Mouse (Mus musculus): ENCODE measurements at regions not wholly inside any gene's neighbourhood (a gene's known extent, or its start where the extent isn't known, plus 50 kb on each side); places are given as distances from the start of the nearest gene placed in this dataset.

GRCm38 (mm10) chr1:133549816-133550215, 60.3 kb downstream of the Snrpe start:
- no peak for DNase-seq

GRCm38 (mm10) chr1:133548971-133549370, 61.1 kb downstream of the Snrpe start:
- no peak for DNase-seq

GRCm38 (mm10) chr1:133547541-133547940, 62.5 kb downstream of the Snrpe start:
- DNase-seq = no peak

- no peak for DNase-seq
Observed at GRCm38 (mm10) chr1:133544996-133545395, 65.1 kb downstream of the Snrpe start.

- no peak for DNase-seq
Observed at GRCm38 (mm10) chr1:133543751-133544150, 66.3 kb downstream of the Snrpe start.

GRCm38 (mm10) chr1:133541996-133542775, 67.9 kb downstream of the Snrpe start:
- DNase-seq = no peak

GRCm38 (mm10) chr1:133530698-133531097, 79.4 kb downstream of the Snrpe start:
- DNase-seq = no peak

GRCm38 (mm10) chr1:133529817-133530216, 80.3 kb downstream of the Snrpe start:
- DNase-seq = no peak

- DNase-seq = no peak
Observed at GRCm38 (mm10) chr1:133527651-133528385, 82.3 kb downstream of the Snrpe start.

- DNase-seq = no peak
Observed at GRCm38 (mm10) chr1:133522825-133523224, 87.3 kb downstream of the Snrpe start.

GRCm38 (mm10) chr1:133520652-133521051, 89.4 kb downstream of the Snrpe start:
- no peak for DNase-seq

GRCm38 (mm10) chr1:133517020-133517419, 92.8 kb upstream of the Sox13 start:
- no peak for DNase-seq

- DNase-seq = no peak
Observed at GRCm38 (mm10) chr1:133504116-133504515, 79.9 kb upstream of the Sox13 start.

- DNase-seq = no peak
Observed at GRCm38 (mm10) chr1:133503336-133503735, 79.2 kb upstream of the Sox13 start.

GRCm38 (mm10) chr1:133501016-133501415, 76.8 kb upstream of the Sox13 start:
- no peak for DNase-seq

GRCm38 (mm10) chr1:133492986-133493741, 69.0 kb upstream of the Sox13 start:
- peak; percentile 58 for DNase-seq

GRCm38 (mm10) chr1:133492291-133492985, 68.3 kb upstream of the Sox13 start:
- peak; percentile 22 for DNase-seq

- no peak for DNase-seq
Observed at GRCm38 (mm10) chr1:133491857-133492290, 67.7 kb upstream of the Sox13 start.

GRCm38 (mm10) chr1:133487171-133487901, 63.2 kb upstream of the Sox13 start:
- DNase-seq = no peak

- no peak for DNase-seq
Observed at GRCm38 (mm10) chr1:133486370-133486769, 62.2 kb upstream of the Sox13 start.

- DNase-seq = no peak
Observed at GRCm38 (mm10) chr1:133482891-133483290, 58.7 kb upstream of the Sox13 start.
